Mouse (Mus musculus): ENCODE data around the gene Tchp. TPM values are rescaled to one million over a fixed set of nuclear protein-coding genes. Genes with fewer than 3 reads are reported as not detected.

The Tchp gene
- polyA plus RNA-seq, 1 experiment from 2014 or later = 14.0 TPM

- H3K27me3 ChIP-seq (ENCODE audit: control insufficient read depth, insufficient read depth, low read depth, low read length) = no peaks in the 10 kb centered on the region
- no peak overlapping the region for H3K9ac ChIP-seq (ENCODE audit: low read length)
- ATAC-seq (ENCODE audit: low read depth) = no peak
- H3K36me3 ChIP-seq (ENCODE audit: control insufficient read depth, insufficient read depth, low read length) = peaks cover 18% of the 10 kb centered on the region
- WGBS = 73% methylated on average over 10 of the region's 10 CpGs
- H3K9me3 ChIP-seq (ENCODE audit: control insufficient read depth, low read length) = peaks cover 3% of the 10 kb centered on the region; the same call in 1 of the 2 replicates
- H3K4me3 ChIP-seq (ENCODE audit: low read length) = no peak overlapping the region
- no peaks in the 10 kb centered on the region for H3K4me1 ChIP-seq (replicated peaks; ENCODE audit: control insufficient read depth, insufficient read depth, low read length)
- H3K27ac ChIP-seq (ENCODE audit: low read length) = no peak overlapping the region
- H3K4me2 ChIP-seq (ENCODE audit: low read depth, low read length) = no peak overlapping the region
Measured at GRCm38 (mm10) chr5:114728160-114728559, 20.6 kb downstream of the Tchp start.

- Histone ChIP-seq H3K9me3 (ENCODE audit: control insufficient read depth, low read length) (no peaks in the 10 kb centered on the region), H3K9ac (ENCODE audit: low read length) (no peak overlapping the region), H3K27me3 (ENCODE audit: control insufficient read depth, insufficient read depth, low read depth, low read length) (no peaks in the 10 kb centered on the region), H3K4me1 (replicated peaks; ENCODE audit: control insufficient read depth, insufficient read depth, low read length) (no peaks in the 10 kb centered on the region), H3K36me3 (ENCODE audit: control insufficient read depth, insufficient read depth, low read length) (peaks cover 29% of the 10 kb centered on the region), H3K4me2 (ENCODE audit: low read depth, low read length) (no peak overlapping the region), H3K27ac (ENCODE audit: low read length) (no peak overlapping the region), H3K4me3 (ENCODE audit: low read length) (no peak overlapping the region)
- WGBS = 68% methylated on average over 10 of the region's 10 CpGs
- ATAC-seq (ENCODE audit: low read depth) = no peak
Measured at GRCm38 (mm10) chr5:114730129-114730528, 22.6 kb downstream of the Tchp start.

GRCm38 (mm10) chr5:114731498-114731897, 23.9 kb downstream of the Tchp start:
- no peak overlapping the region for H3K9ac ChIP-seq (ENCODE audit: low read length)
- no peak overlapping the region for H3K4me2 ChIP-seq (ENCODE audit: low read depth, low read length)
- no peaks in the 10 kb centered on the region for H3K9me3 ChIP-seq (ENCODE audit: control insufficient read depth, low read length)
- no peaks in the 10 kb centered on the region for H3K27me3 ChIP-seq (ENCODE audit: control insufficient read depth, insufficient read depth, low read depth, low read length)
- peaks cover 34% of the 10 kb centered on the region for H3K36me3 ChIP-seq (ENCODE audit: control insufficient read depth, insufficient read depth, low read length)
- H3K4me3 ChIP-seq (ENCODE audit: low read length) = no peak overlapping the region
- no peak overlapping the region for H3K27ac ChIP-seq (ENCODE audit: low read length)
- no peaks in the 10 kb centered on the region for H3K4me1 ChIP-seq (replicated peaks; ENCODE audit: control insufficient read depth, insufficient read depth, low read length)
- WGBS = 71% methylated on average over 6 of the region's 6 CpGs
- no peak for ATAC-seq (ENCODE audit: low read depth)

GRCm38 (mm10) chr5:114731969-114732368, 24.4 kb downstream of the Tchp start:
- WGBS = 82% methylated on average over 15 of the region's 15 CpGs
- ATAC-seq (ENCODE audit: low read depth) = no peak
- Histone ChIP-seq H3K36me3 (ENCODE audit: control insufficient read depth, insufficient read depth, low read length) (peaks cover 35% of the 10 kb centered on the region), H3K4me2 (ENCODE audit: low read depth, low read length) (no peak overlapping the region), H3K27ac (ENCODE audit: low read length) (no peak overlapping the region), H3K27me3 (ENCODE audit: control insufficient read depth, insufficient read depth, low read depth, low read length) (no peaks in the 10 kb centered on the region), H3K4me1 (replicated peaks; ENCODE audit: control insufficient read depth, insufficient read depth, low read length) (0 out of 2 replicates have a peak, but pooled peaks cover 2% of the 10 kb centered on the region), H3K9ac (ENCODE audit: low read length) (no peak overlapping the region), H3K4me3 (ENCODE audit: low read length) (no peak overlapping the region), H3K9me3 (ENCODE audit: control insufficient read depth, low read length) (no peaks in the 10 kb centered on the region)

GRCm38 (mm10) chr5:114733606-114734005, 26.0 kb downstream of the Tchp start:
- no peak overlapping the region for H3K9ac ChIP-seq (ENCODE audit: low read length)
- peaks cover 46% of the 10 kb centered on the region for H3K36me3 ChIP-seq (ENCODE audit: control insufficient read depth, insufficient read depth, low read length)
- no peak overlapping the region for H3K27ac ChIP-seq (ENCODE audit: low read length)
- no peaks in the 10 kb centered on the region for H3K9me3 ChIP-seq (ENCODE audit: control insufficient read depth, low read length)
- ATAC-seq (ENCODE audit: low read depth) = no peak
- no peak overlapping the region for H3K4me2 ChIP-seq (ENCODE audit: low read depth, low read length)
- peaks cover 12% of the 10 kb centered on the region; the same call in 1 of the 2 replicates for H3K4me1 ChIP-seq (replicated peaks; ENCODE audit: control insufficient read depth, insufficient read depth, low read length)
- WGBS = 93% methylated on average over 15 of the region's 15 CpGs
- no peak overlapping the region for H3K4me3 ChIP-seq (ENCODE audit: low read length)
- no peaks in the 10 kb centered on the region for H3K27me3 ChIP-seq (ENCODE audit: control insufficient read depth, insufficient read depth, low read depth, low read length)

- no peak overlapping the region for H3K4me2 ChIP-seq (ENCODE audit: low read depth, low read length)
- no peak overlapping the region for H3K9ac ChIP-seq (ENCODE audit: low read length)
- no peak overlapping the region for H3K4me3 ChIP-seq (ENCODE audit: low read length)
- H3K36me3 ChIP-seq (ENCODE audit: control insufficient read depth, insufficient read depth, low read length) = peaks cover 49% of the 10 kb centered on the region
- 61% methylated on average over 21 of the region's 21 CpGs for WGBS
- H3K27me3 ChIP-seq (ENCODE audit: control insufficient read depth, insufficient read depth, low read depth, low read length) = no peaks in the 10 kb centered on the region
- no peaks in the 10 kb centered on the region for H3K9me3 ChIP-seq (ENCODE audit: control insufficient read depth, low read length)
- H3K27ac ChIP-seq (ENCODE audit: low read length) = no peak overlapping the region
- peak; percentile 53 for ATAC-seq (ENCODE audit: low read depth)
- H3K4me1 ChIP-seq (replicated peaks; ENCODE audit: control insufficient read depth, insufficient read depth, low read length) = peaks cover 15% of the 10 kb centered on the region
Measured at GRCm38 (mm10) chr5:114737090-114737887, 29.7 kb downstream of the Tchp start.

- Histone ChIP-seq H3K4me2 (ENCODE audit: low read depth, low read length) (no peak overlapping the region), H3K36me3 (ENCODE audit: control insufficient read depth, insufficient read depth, low read length) (peaks cover 53% of the 10 kb centered on the region), H3K27ac (ENCODE audit: low read length) (peak overlapping the region; percentile 50), H3K27me3 (ENCODE audit: control insufficient read depth, insufficient read depth, low read depth, low read length) (no peaks in the 10 kb centered on the region), H3K9ac (ENCODE audit: low read length) (no peak overlapping the region), H3K4me3 (ENCODE audit: low read length) (no peak overlapping the region), H3K9me3 (ENCODE audit: control insufficient read depth, low read length) (no peaks in the 10 kb centered on the region), H3K4me1 (replicated peaks; ENCODE audit: control insufficient read depth, insufficient read depth, low read length) (peaks cover 15% of the 10 kb centered on the region)
- 70% methylated on average over 12 of the region's 12 CpGs for whole genome bisulfite sequencing
- peak; percentile 90 for ATAC-seq (ENCODE audit: low read depth)
Measured at GRCm38 (mm10) chr5:114738707-114739241, 31.2 kb downstream of the Tchp start.

- 59% methylated on average over 4 of the region's 4 CpGs for WGBS
- ATAC-seq (ENCODE audit: low read depth) = no peak
- H3K36me3 ChIP-seq (ENCODE audit: control insufficient read depth, insufficient read depth, low read length) = peaks cover 57% of the 10 kb centered on the region
- H3K4me2 ChIP-seq (ENCODE audit: low read depth, low read length) = no peak overlapping the region
- H3K4me3 ChIP-seq (ENCODE audit: low read length) = no peak overlapping the region
- H3K9ac ChIP-seq (ENCODE audit: low read length) = 0 out of 2 replicates have a peak overlapping the region, but pooled peaks have one; percentile 9
- H3K9me3 ChIP-seq (ENCODE audit: control insufficient read depth, low read length) = no peaks in the 10 kb centered on the region
- no peaks in the 10 kb centered on the region for H3K27me3 ChIP-seq (ENCODE audit: control insufficient read depth, insufficient read depth, low read depth, low read length)
- no peak overlapping the region for H3K27ac ChIP-seq (ENCODE audit: low read length)
- peaks cover 15% of the 10 kb centered on the region for H3K4me1 ChIP-seq (replicated peaks; ENCODE audit: control insufficient read depth, insufficient read depth, low read length)
Measured at GRCm38 (mm10) chr5:114740595-114740994, 33.0 kb downstream of the Tchp start.

- Histone ChIP-seq H3K4me2 (ENCODE audit: low read depth, low read length) (no peak overlapping the region), H3K36me3 (ENCODE audit: control insufficient read depth, insufficient read depth, low read length) (peaks cover 47% of the 10 kb centered on the region), H3K4me1 (replicated peaks; ENCODE audit: control insufficient read depth, insufficient read depth, low read length) (peaks cover 10% of the 10 kb centered on the region), H3K9me3 (ENCODE audit: control insufficient read depth, low read length) (no peaks in the 10 kb centered on the region), H3K27ac (ENCODE audit: low read length) (no peak overlapping the region), H3K27me3 (ENCODE audit: control insufficient read depth, insufficient read depth, low read depth, low read length) (no peaks in the 10 kb centered on the region), H3K9ac (ENCODE audit: low read length) (no peak overlapping the region), H3K4me3 (ENCODE audit: low read length) (no peak overlapping the region)
- WGBS = 92% methylated on average over 10 of the region's 10 CpGs
- no peak for ATAC-seq (ENCODE audit: low read depth)
Measured at GRCm38 (mm10) chr5:114742572-114742971, 35.0 kb downstream of the Tchp start.

Measured in lung, embryonic 16.5 days (tissue).